Mouse (Mus musculus): ENCODE measurements around the gene Cdk19.
"Not testable (repeated sequence)": the region's sequence is repeated elsewhere in the genome, so short reads cannot be mapped to it uniquely, and the experiment has no call there.

Gene Cdk19

GRCm38 (mm10) chr10:40523312-40523975 is 184.1 kb downstream of the Cdk19 start:
- in situ Hi-C loops (cut with MboI), result loop anchor here (5.0 to 10.0 kb wide), 2 partner anchors 149 to 266 kb away; partner anchors contain the start of gene Gtf3c6

GRCm38 (mm10) chr10:40524032-40524806 is 184.9 kb downstream of the Cdk19 start:
- in situ Hi-C loops (cut with MboI), result loop anchor here (5.0 to 10.0 kb wide), 2 partner anchors 149 to 267 kb away; partner anchors contain the start of gene Gtf3c6

GRCm38 (mm10) chr10:40524991-40525390 is 185.6 kb downstream of the Cdk19 start:
- in situ Hi-C loops (cut with MboI), result loop anchor here (5.0 to 10.0 kb wide), 2 partner anchors 150 to 268 kb away; partner anchors contain the start of gene Gtf3c6

GRCm38 (mm10) chr10:40525616-40526155 is 186.3 kb downstream of the Cdk19 start:
- in situ Hi-C loops (cut with MboI), result loop anchor here (10.0 kb wide), 1 partner anchor 151 kb away; no protein-coding TSS in a partner anchor

- in situ Hi-C loops (cut with MboI), result loop anchor here (10.0 kb wide), 1 partner anchor 152 kb away; no protein-coding TSS in a partner anchor
Measured at GRCm38 (mm10) chr10:40526301-40526761, 187.0 kb downstream of the Cdk19 start.

- in situ Hi-C loops (cut with MboI), result loop anchor here (10.0 kb wide), 1 partner anchor 152 kb away; no protein-coding TSS in a partner anchor
Measured at GRCm38 (mm10) chr10:40526986-40527385, 187.6 kb downstream of the Cdk19 start.

- in situ Hi-C loops (cut with MboI), result loop anchor here (10.0 kb wide), 1 partner anchor 153 kb away; no protein-coding TSS in a partner anchor
Measured at GRCm38 (mm10) chr10:40527573-40527972, 188.2 kb downstream of the Cdk19 start.

GRCm38 (mm10) chr10:40528668-40529067 is 189.3 kb downstream of the Cdk19 start:
- in situ Hi-C loops (cut with MboI), result loop anchor here (10.0 kb wide), 1 partner anchor 154 kb away; no protein-coding TSS in a partner anchor

GRCm38 (mm10) chr10:40529617-40530016 is 190.3 kb downstream of the Cdk19 start:
- in situ Hi-C loops (cut with MboI), result loop anchor here (10.0 kb wide), 1 partner anchor 155 kb away; no protein-coding TSS in a partner anchor

- in situ Hi-C loops (cut with MboI), result no loop called here
Measured at GRCm38 (mm10) chr10:40530661-40531060, 191.3 kb downstream of the Cdk19 start.

- in situ Hi-C loops (cut with MboI), result not testable (repeated sequence)
Measured at GRCm38 (mm10) chr10:40532586-40532985, 193.2 kb downstream of the Cdk19 start.

All from mature B cell (primary cell).